Mouse (Mus musculus) c-Kit-negative CD71-positive TER-119-positive erythroid progenitor cells, embryonic 14.5 days (primary cell): ENCODE data around the gene Pum1.
"Not testable (repeated sequence)": the region's sequence is repeated elsewhere in the genome, so short reads cannot be mapped to it uniquely, and the experiment has no call there.

Experiments used
- DNase-seq: peaks from one replicate; pipeline ENCODE4 v3.0.0-alpha.2; 2013; ENCODE audit warnings: low read depth, low spot score

The Pum1 gene

DNA sequence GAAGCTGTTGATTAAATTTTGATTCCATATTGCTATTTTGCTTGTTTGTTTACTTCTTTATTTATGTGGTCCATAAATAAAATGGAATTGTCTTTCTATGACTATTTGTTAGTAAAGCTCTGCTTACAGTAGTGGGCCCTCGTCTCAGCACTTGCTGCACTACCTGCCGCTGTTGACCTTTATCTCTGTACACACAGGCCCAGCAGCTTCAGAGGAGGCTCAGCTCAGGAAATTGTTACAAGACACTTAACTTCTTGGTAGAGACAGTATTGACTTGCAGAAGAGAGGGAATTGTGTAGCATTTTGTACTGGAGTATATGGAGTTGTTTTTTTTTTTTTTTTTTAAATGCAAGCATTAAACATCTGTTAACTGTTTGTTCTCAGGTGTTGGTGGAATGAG lies 5.4 kb downstream of the Pum1 start:
- no peak for DNase-seq

DNA sequence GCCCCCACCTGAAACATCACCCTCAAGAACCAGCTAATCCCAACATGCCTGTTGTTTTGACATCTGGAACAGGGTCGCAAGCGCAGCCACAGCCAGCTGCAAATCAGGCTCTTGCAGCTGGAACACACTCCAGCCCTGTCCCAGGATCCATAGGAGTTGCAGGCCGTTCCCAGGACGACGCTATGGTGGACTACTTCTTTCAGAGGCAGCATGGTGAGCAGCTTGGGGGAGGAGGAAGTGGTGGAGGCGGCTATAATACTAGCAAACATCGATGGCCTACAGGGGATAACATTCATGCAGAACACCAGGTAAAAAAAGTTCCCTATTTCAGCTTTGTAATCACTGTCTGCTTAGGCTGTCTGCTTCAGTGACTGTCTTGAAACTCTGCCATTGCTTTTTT lies 5.9 kb downstream of the Pum1 start:
- no peak for DNase-seq

DNA sequence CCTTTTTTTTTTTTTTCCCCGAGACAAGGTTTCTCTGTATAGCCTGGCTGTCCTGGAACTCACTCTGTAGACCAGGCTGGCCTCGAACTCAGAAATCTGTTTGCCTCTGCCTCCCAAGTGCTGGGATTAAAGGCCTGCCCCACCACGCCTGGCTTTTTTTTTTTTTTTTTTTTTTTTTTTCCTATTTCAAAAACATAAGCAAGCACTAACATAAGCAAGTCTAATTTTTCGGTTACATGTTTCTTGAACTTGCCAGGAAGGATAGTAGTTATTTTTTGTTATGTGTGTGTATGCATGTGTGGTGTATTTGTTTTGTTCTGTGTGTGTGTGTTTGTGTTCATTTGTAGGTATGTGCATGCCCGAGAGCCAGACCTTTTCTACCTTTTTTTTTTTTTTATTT lies 6.9 kb downstream of the Pum1 start:
- not testable (repeated sequence) for DNase-seq

- no peak for DNase-seq
These were observed 8.1 kb downstream of the Pum1 start for GRCm38 (mm10) chr4:130671079-130671845.

GRCm38 (mm10) chr4:130672161-130672560 lies 9.0 kb downstream of the Pum1 start:
- DNase-seq, result no peak

DNA sequence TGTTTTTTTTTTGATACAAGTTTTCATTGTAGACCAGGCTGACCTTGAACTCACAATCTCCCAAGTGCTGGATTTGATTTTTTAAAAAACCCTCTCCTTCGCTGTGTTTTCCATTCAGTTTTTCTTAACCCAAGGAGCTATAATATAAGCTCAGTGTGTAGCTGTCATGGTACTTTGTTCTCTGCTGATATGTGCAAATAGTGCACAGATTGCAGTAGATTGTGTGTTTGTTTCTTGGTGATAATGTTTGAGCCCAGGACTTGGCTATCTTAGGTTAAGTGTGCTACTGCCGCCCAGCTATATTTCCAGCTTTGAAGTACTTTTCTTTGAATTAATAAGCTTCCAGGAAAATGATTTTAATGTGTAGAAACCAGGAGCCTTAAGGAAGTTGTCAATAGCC lies 13.6 kb downstream of the Pum1 start:
- no peak for DNase-seq

GRCm38 (mm10) chr4:130678149-130678548 lies 15.0 kb downstream of the Pum1 start:
- no peak for DNase-seq

DNA sequence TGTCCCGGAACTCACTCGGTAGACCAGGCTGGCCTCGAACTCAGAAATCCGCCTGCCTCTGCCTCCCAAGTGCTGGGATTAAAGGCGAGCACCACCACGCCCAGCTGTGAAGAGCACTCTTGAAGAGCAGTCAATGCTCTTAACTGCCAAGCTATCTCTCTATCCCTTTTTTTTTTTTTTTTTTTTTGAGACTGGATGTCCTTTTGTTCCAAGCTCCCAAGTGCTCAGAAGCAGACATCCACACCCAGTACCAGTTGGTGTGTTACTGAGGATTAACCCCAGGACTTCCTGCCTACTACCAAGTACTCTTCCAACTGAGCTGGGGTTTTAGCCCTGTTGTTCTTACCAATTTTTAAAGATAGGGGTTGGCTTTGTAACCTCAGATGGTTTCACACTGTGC lies 17.6 kb downstream of the Pum1 start:
- DNase-seq, result no peak

- DNase-seq, result not testable (repeated sequence)
These were observed 19.9 kb downstream of the Pum1 start for GRCm38 (mm10) chr4:130683051-130683450.

GRCm38 (mm10) chr4:130693936-130694335 lies 30.8 kb downstream of the Pum1 start:
- no peak for DNase-seq

GRCm38 (mm10) chr4:130694982-130695381 lies 31.9 kb downstream of the Pum1 start:
- DNase-seq, result no peak

DNA sequence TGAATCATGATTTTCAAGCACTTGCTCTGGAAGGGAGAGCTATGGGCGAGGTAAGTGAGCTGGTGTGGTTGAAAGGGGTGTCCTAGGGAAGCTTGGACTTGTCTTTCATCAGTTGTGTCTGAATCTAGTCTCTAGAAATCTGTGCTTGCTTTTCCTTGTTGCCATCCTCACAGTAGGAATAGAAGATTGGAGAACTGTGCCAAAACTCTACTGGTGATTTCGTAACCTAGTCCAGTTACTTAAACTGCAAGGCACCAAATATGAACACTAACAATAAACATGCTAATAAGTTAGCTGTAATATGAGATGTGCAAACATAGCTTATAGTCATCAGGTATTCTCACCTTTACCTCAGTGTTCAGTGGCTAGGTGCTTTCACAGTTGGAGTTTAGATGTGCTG lies 37.9 kb downstream of the Pum1 start:
- no peak for DNase-seq

DNA sequence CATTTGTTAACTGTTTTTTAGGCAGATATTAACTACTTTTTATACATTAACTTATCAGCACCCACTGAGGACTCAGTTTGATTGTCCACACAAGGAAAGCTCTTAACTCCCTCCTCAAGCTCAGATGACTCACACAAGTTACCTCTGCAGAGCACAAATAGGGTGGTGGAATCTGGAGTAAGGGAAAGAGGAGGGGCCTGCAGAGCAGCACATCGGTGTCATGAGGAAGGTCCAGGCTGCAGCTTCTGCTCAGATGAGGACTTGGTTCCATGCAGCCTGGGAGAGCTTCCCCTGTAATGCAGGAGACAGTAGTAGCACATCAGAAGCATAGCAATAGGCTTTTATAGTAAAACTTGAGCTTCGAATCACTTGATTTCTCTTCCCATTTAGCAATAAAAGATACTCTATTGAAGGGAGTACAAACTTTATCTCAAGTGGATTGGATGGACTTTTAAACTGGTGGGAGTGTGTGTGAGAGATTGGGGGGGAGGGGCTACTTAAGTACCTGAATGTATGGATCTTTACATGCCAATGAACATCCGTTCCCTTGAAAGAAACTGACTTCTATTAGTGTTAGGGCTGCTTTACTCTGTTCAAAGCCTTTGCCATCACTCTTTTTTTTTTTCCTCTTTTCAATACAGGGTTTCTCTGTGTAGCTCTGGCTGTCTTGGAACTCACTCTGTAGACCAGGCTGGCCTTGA lies 39.9 kb downstream of the Pum1 start:
- DNase-seq, result no peak

DNA sequence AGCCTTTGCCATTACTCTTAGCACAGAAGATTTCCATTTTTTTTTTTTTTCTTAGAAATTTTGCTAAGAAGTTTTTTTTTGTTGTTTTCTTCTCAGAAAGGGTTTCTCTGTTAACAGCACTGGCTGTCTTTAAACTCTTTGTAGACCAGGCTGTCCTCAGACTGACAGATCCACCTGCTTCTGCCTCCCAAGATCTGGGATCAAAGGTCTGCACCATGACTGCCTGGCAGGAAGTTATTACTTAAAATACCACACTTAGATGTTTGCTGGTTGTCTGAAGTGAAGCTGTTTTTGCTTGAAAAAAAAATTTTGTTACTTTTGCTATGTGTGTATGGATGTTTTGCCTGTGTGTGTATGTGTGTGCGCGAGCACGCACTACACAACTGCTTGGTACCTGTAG lies 40.5 kb downstream of the Pum1 start:
- no peak for DNase-seq

GRCm38 (mm10) chr4:130704615-130705014 lies 41.5 kb downstream of the Pum1 start:
- DNase-seq, result no peak

DNA sequence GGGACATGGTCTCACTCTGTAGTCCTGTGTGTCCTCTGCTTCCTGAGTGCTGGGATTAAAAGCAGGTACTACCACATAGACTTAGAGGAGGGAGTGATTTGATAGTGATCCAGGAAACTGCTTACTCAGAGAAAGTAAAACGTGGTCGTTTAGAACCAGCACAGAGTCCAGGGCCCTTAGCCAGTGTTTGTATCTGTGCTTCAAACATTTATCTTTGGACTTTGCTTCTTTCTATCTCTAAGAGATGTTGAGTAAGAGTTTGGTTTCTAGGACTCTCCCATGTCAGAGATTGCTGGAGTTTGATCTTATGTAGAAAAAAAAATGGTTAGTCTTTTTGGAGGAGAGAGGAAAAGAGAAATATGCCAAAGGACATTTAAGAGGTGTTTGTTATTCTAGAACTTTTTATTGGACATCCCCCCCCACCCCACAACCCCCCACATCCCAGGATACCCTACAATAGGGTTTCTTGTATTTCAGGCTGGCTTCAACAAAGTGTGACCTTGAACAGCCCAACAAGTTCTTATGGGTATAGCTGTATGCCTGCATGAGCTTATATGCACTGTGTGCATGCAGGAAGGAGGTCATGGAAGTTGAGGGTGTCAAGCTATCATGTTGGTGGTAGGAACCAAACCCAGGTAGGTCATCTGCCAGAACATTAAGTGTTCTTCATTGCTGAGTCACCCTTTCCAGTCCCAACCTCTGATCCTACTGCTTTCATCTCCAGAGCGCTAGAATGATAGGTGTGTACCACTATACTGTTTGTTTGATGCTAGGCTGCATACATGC lies 43.3 kb downstream of the Pum1 start:
- DNase-seq, result no peak

DNA sequence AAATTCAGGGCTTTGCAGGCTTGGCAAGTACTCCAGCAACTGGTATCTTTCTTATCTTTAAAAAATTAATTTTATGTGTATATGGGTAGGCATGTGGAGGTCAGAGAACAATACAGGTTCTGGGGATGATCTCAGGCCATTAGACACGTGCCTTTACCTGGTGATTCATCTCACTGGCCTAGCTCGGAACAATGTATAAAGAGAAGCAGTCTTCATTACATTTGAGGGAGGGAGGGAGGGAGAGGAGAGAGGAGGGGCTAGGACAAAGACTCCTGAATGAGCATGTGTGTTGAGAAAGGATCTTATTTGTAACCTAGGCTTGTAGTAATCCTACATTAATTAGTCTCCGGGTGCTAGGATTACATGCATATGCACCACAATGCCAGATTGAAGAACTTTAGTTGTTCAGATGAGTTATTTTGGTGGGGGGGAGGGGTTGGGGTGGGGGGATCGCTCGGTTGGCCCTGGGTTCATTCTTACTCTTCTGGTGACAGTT lies 48.3 kb downstream of the Pum1 start:
- no peak for DNase-seq

DNA sequence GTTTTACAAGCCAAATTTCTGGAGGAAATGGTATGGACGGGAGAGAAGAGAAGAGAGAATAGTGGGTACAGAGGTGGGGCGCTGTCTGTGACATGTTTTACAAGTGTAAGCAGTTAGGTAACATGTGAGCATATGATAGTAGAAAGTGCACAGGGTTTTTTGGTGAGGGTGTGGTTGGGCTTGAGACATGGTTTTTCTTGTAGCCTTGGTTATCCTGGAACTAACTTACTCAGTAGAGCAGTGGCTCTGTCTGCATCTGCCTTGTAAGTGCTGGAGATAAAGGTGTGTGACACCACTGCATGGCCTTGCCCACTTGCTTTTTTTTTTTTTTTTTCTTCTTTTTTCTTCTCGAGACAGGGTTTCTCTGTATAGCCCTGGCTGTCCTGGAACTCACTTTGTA lies 49.2 kb downstream of the Pum1 start:
- peak; percentile 77 for DNase-seq

DNA sequence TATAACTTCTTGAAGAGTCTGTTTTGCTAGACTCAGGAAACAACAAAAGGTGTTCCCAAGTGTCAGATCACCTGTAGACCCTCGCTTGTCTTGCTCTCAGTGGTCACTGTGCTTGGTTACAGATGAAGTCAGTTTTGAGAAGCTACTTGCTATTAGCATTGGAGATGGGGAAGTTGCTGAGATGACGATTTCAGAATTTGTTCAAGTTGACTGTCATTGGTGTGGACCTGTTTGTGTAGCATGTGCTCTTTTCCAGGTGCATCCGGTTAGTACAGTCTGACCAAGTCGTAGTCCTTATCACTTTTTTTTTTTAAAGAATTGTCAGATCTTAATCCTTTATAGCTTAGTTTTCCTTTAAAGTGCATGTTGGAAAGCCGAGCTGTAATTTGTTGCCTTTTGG lies 50.3 kb downstream of the Pum1 start:
- DNase-seq, result no peak

GRCm38 (mm10) chr4:130715126-130715525 lies 52.0 kb downstream of the Pum1 start:
- peak; percentile 92 for DNase-seq

GRCm38 (mm10) chr4:130715623-130716022 lies 52.5 kb downstream of the Pum1 start:
- DNase-seq, result peak; percentile 66

DNA sequence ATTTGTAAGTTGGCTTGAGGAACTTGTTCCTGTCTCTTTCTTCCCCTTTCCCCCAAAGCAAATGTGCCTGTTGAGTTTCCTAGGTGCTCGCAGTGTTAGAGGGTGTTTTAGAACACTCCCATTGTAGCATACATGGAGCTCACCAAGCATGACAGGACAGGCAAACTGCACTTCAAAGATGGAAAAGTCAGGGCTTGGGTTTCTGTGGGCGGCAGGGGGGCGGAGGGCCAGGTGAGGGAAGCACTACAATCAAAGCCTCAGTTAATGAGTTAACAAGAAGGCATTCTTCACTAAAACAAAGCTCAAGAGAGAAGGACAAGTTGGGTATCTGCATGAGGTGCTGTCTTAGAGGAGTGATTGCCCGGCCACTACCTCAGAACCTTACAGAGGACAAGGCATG lies 56.2 kb downstream of the Pum1 start:
- no peak for DNase-seq
